Mouse (Mus musculus) myocyte (in vitro differentiated cells): Measurements from ENCODE around the gene Unc5c. TPM values are rescaled to one million over a fixed set of nuclear protein-coding genes. Genes with fewer than 3 reads are reported as not detected.

Experiments used
- H3K27me3 ChIP-seq: one replicate; pipeline ENCODE4 v1.6.1; 2011; ENCODE audit not compliant: control insufficient read depth, insufficient read depth, insufficient read length
- H3K36me3 ChIP-seq: one replicate; pipeline ENCODE4 v1.6.1; 2011; ENCODE audit not compliant: control insufficient read depth, insufficient read depth
- H3K4me2 ChIP-seq: one replicate; pipeline ENCODE4 v1.6.1; 2011; ENCODE audit warnings: low read depth, control low read depth
- H3K4me3 ChIP-seq: one replicate; pipeline ENCODE4 v1.5.1; 2011; ENCODE audit warnings: mild to moderate bottlenecking, control low read depth, moderate library complexity
- H3K79me2 ChIP-seq: one replicate; pipeline ENCODE4 v1.6.1; 2011; ENCODE audit not compliant: control insufficient read depth, insufficient read depth
- H3ac ChIP-seq: one replicate; pipeline ENCODE4 v1.6.1; 2011; ENCODE audit not compliant: control insufficient read depth, insufficient read length
- CEBPB ChIP-seq: IDR thresholded peaks from 2 replicates; pipeline ENCODE4 v1.6.1; 2011; ENCODE audit warnings: mild to moderate bottlenecking, moderate library complexity; ENCODE audit not compliant: poor library complexity, insufficient read depth, severe bottlenecking
- E2F4 ChIP-seq: IDR thresholded peaks from one replicate; pipeline ENCODE4 v1.6.1; 2011; ENCODE audit warnings: mild to moderate bottlenecking, control low read depth, moderate library complexity; ENCODE audit not compliant: insufficient read depth
- MAX ChIP-seq: IDR thresholded peaks from one replicate; pipeline ENCODE4 v1.6.1; 2011; ENCODE audit warnings: low read depth, mild to moderate bottlenecking, control low read depth
- MYOD1 ChIP-seq, 3 experiments: IDR thresholded peaks; one replicate each; pipeline ENCODE4 v1.6.1; 2011; ENCODE audit warnings: control low read depth in 2 of 3, low read depth in 2 of 3, mild to moderate bottlenecking in 2 of 3, moderate library complexity in 1 of 3; ENCODE audit not compliant: insufficient read length in 2 of 3, control insufficient read depth in 1 of 3
- MYOG ChIP-seq, 3 experiments: IDR thresholded peaks; one replicate each; pipeline ENCODE4 v1.6.1; 2011; ENCODE audit warnings: control low read depth in 2 of 3, low read depth in 2 of 3, mild to moderate bottlenecking in 2 of 3; ENCODE audit not compliant: insufficient read length in 2 of 3, control insufficient read depth in 1 of 3, insufficient read depth in 1 of 3
- POLR2A ChIP-seq: IDR thresholded peaks from one replicate; pipeline ENCODE4 v1.6.1; 2011; ENCODE audit warnings: low read depth, mild to moderate bottlenecking, control low read depth, moderate library complexity; ENCODE audit not compliant: insufficient read length
- POLR2AphosphoS2 ChIP-seq: IDR thresholded peaks from one replicate; pipeline ENCODE4 v1.6.1; 2011; ENCODE audit warnings: low read depth, control low read depth; ENCODE audit not compliant: insufficient read length
- REST ChIP-seq: IDR thresholded peaks from one replicate; pipeline ENCODE4 v1.6.1; 2011; ENCODE audit warnings: mild to moderate bottlenecking, control low read depth, moderate library complexity; ENCODE audit not compliant: insufficient read depth, insufficient read length
- SRF ChIP-seq: IDR thresholded peaks from one replicate; pipeline ENCODE4 v1.6.1; 2011; ENCODE audit warnings: low read depth; ENCODE audit not compliant: control insufficient read depth, insufficient read length
- TCF12 ChIP-seq: IDR thresholded peaks from one replicate; pipeline ENCODE4 v1.6.1; 2011; ENCODE audit warnings: mild to moderate bottlenecking, control low read depth; ENCODE audit not compliant: poor library complexity, insufficient read depth, severe bottlenecking
- TCF3 ChIP-seq: IDR thresholded peaks from one replicate; pipeline ENCODE4 v1.6.1; 2011; ENCODE audit warnings: low read depth, control low read depth; ENCODE audit not compliant: insufficient read length
- USF1 ChIP-seq: IDR thresholded peaks from one replicate; pipeline ENCODE4 v1.6.1; 2011; ENCODE audit warnings: low read depth, mild to moderate bottlenecking, control low read depth, moderate library complexity
- polyA plus RNA-seq: library from polyadenylated mRNA; unstranded; fragments of >200 nt; fragmentation: generic; extraction: Trizol; gene quantifications from one replicate; pipeline ENCODE4 v1.2.1, GENCODE M21; 2012; ENCODE audit warnings: missing spikeins

Gene Unc5c
- polyA plus RNA-seq, 1 experiment, result 1.00 TPM

- no peaks in the 10 kb centered on the region for H3K79me2 ChIP-seq
- no peak overlapping the region for H3K4me2 ChIP-seq
- no peaks in the 10 kb centered on the region for H3K36me3 ChIP-seq
- H3K27me3 ChIP-seq, result no peaks in the 10 kb centered on the region
- no peak overlapping the region for H3ac ChIP-seq
- H3K4me3 ChIP-seq, result no peak overlapping the region
- TF ChIP-seq SRF, result no peak
- no peak for TF ChIP-seq MAX
- TF ChIP-seq TCF3, result no peak
- no peak for TF ChIP-seq POLR2AphosphoS2
- TF ChIP-seq MYOD1 (IDR thresholded peaks at IDR 0.05; ENCODE audit: control insufficient read depth in 1 of 3, insufficient read length in 2 of 3, low read depth in 2 of 3), result no peak
- TF ChIP-seq MYOG (IDR thresholded peaks at IDR 0.05; ENCODE audit: control insufficient read depth in 1 of 3, insufficient read depth in 1 of 3, insufficient read length in 2 of 3, low read depth in 2 of 3), result no peak
- no peak for TF ChIP-seq USF1
- no peak for TF ChIP-seq CEBPB
- no peak for TF ChIP-seq E2F4
- TF ChIP-seq TCF12, result no peak
- TF ChIP-seq REST, result no peak
- no peak for TF ChIP-seq POLR2A
Measured at GRCm38 (mm10) chr3:141594120-141594519, 129.1 kb downstream of the Unc5c start.

- Histone ChIP-seq H3K4me3 (no peak overlapping the region), H3K36me3 (no peaks in the 10 kb centered on the region), H3K79me2 (no peaks in the 10 kb centered on the region), H3ac (no peak overlapping the region), H3K4me2 (no peak overlapping the region), H3K27me3 (no peaks in the 10 kb centered on the region)
- TF ChIP-seq POLR2AphosphoS2 (no peak), SRF (no peak), USF1 (no peak), TCF3 (no peak), E2F4 (no peak)
Measured at GRCm38 (mm10) chr3:141595073-141595472, 130.1 kb downstream of the Unc5c start.

GRCm38 (mm10) chr3:141596461-141596860 is 131.4 kb downstream of the Unc5c start:
- Histone ChIP-seq H3K79me2 (no peaks in the 10 kb centered on the region), H3K4me3 (no peak overlapping the region), H3K4me2 (no peak overlapping the region), H3ac (no peak overlapping the region), H3K27me3 (no peaks in the 10 kb centered on the region), H3K36me3 (no peaks in the 10 kb centered on the region)
- no peak for TF ChIP-seq POLR2A
- TF ChIP-seq TCF3, result no peak
- no peak for TF ChIP-seq MAX
- TF ChIP-seq MYOD1 (IDR thresholded peaks at IDR 0.05; ENCODE audit: control insufficient read depth in 1 of 3, insufficient read length in 2 of 3, low read depth in 2 of 3), result no peak
- TF ChIP-seq TCF12, result no peak
- TF ChIP-seq USF1, result no peak
- no peak for TF ChIP-seq REST
- no peak for TF ChIP-seq CEBPB
- no peak for TF ChIP-seq MYOG (IDR thresholded peaks at IDR 0.05; ENCODE audit: control insufficient read depth in 1 of 3, insufficient read depth in 1 of 3, insufficient read length in 2 of 3, low read depth in 2 of 3)
- no peak for TF ChIP-seq POLR2AphosphoS2

GRCm38 (mm10) chr3:141596881-141597280 is 131.9 kb downstream of the Unc5c start:
- H3K27me3 ChIP-seq, result no peaks in the 10 kb centered on the region
- no peak for TF ChIP-seq E2F4
- TF ChIP-seq TCF12, result no peak
- no peak for TF ChIP-seq CEBPB
- no peak for TF ChIP-seq MAX
- no peak for TF ChIP-seq MYOG (IDR thresholded peaks at IDR 0.05; ENCODE audit: control insufficient read depth in 1 of 3, insufficient read depth in 1 of 3, insufficient read length in 2 of 3, low read depth in 2 of 3)
- TF ChIP-seq POLR2A, result no peak
- TF ChIP-seq POLR2AphosphoS2, result no peak
- TF ChIP-seq MYOD1 (IDR thresholded peaks at IDR 0.05; ENCODE audit: control insufficient read depth in 1 of 3, insufficient read length in 2 of 3, low read depth in 2 of 3), result no peak
- TF ChIP-seq USF1, result no peak
- TF ChIP-seq TCF3, result no peak
- no peak for TF ChIP-seq SRF
- TF ChIP-seq REST, result no peak
- no peaks in the 10 kb centered on the region for H3K79me2 ChIP-seq
- no peaks in the 10 kb centered on the region for H3K36me3 ChIP-seq
- H3K4me2 ChIP-seq, result no peak overlapping the region
- H3K4me3 ChIP-seq, result no peak overlapping the region
- no peak overlapping the region for H3ac ChIP-seq

- Histone ChIP-seq H3K4me3 (no peak overlapping the region), H3ac (no peak overlapping the region), H3K79me2 (no peaks in the 10 kb centered on the region), H3K36me3 (no peaks in the 10 kb centered on the region), H3K4me2 (no peak overlapping the region), H3K27me3 (no peaks in the 10 kb centered on the region)
- TF ChIP-seq TCF12 (no peak), CEBPB (no peak), TCF3 (no peak), REST (no peak), POLR2AphosphoS2 (no peak), MYOD1 (IDR thresholded peaks at IDR 0.05; ENCODE audit: control insufficient read depth in 1 of 3, insufficient read length in 2 of 3, low read depth in 2 of 3) (no peak), E2F4 (no peak), MAX (no peak), MYOG (IDR thresholded peaks at IDR 0.05; ENCODE audit: control insufficient read depth in 1 of 3, insufficient read depth in 1 of 3, insufficient read length in 2 of 3, low read depth in 2 of 3) (no peak), SRF (no peak), POLR2A (no peak), USF1 (no peak)
Measured at GRCm38 (mm10) chr3:141597974-141598373, 133.0 kb downstream of the Unc5c start.
